Comparison of ENCODE assay signal across 28 mouse cellular contexts in genomic region chr14:34868513-34869260, GRCm38 (mm10). TPM values are rescaled to one million over a fixed set of nuclear protein-coding genes. Genes with fewer than 3 reads are reported as not detected.
A peak's percentile ranks its signal among the peaks of the same experiment; 100 is the strongest.
DNase-seq lines count a peak whose midpoint lies in the region; ATAC-seq lines count a peak whose summit lies in the region.
"Had no signal": no experiment of that assay in that cellular context is flagged by ENCODE, and none has a peak within 500 bp of the region (broad histone marks: within the 10 kb centered on the region; RNA-seq: fewer than 3 reads in every experiment).

No protein-coding gene starts in this region.

- no peaks in the 10 kb centered on the region for H3K4me1 ChIP-seq in hindbrain, embryonic 16.5 days (ENCODE audit: control insufficient read depth, insufficient read depth, low read depth, low read length)
- peaks cover 5% of the 10 kb centered on the region; the same call in 1 of the 2 replicates for H3K4me1 ChIP-seq in neural tube, embryonic 14.5 days (ENCODE audit: control insufficient read depth, insufficient read depth, low read length)
- H3K4me1 ChIP-seq: forebrain, embryonic 15.5 days; kidney, embryonic 15.5 days; liver, embryonic 12.5 days had no signal

- no peak overlapping the region for H3K27ac ChIP-seq in hindbrain, embryonic 16.5 days (ENCODE audit: low read depth, low read length)
- H3K27ac ChIP-seq in neural tube, embryonic 14.5 days (ENCODE audit: low read depth, low read length) = no peak overlapping the region
- H3K27ac ChIP-seq: forebrain, embryonic 15.5 days; gastrocnemius, adult 2 months; kidney, embryonic 15.5 days; layer of hippocampus, adult 2 months; left cerebral cortex, adult 2 months; liver, embryonic 12.5 days had no signal

- H3K27me3 ChIP-seq in hindbrain, embryonic 16.5 days (replicated peaks; ENCODE audit: control insufficient read depth, insufficient read depth, low read length) = no peaks in the 10 kb centered on the region
- no peaks in the 10 kb centered on the region for H3K27me3 ChIP-seq in neural tube, embryonic 14.5 days (ENCODE audit: control insufficient read depth, insufficient read depth, low read length)
- H3K27me3 ChIP-seq: forebrain, embryonic 15.5 days; kidney, embryonic 15.5 days; liver, embryonic 12.5 days had no signal

- peak; percentile 33 to 41 for DNase-seq in cerebellum, postnatal 14 days
- no peak for DNase-seq in cerebellum, adult 11 months
- peak; percentile 54 for DNase-seq in left cerebral cortex, postnatal 4 days
- DNase-seq in left cerebral cortex, postnatal 36 days (ENCODE audit: low spot score in 2 of 2) = no peak
- DNase-seq in spleen, postnatal 36 days (ENCODE audit: low spot score in 2 of 2) = no peak
- DNase-seq: adrenal gland, adult 8-10 months; cerebellum, adult 11-12 months; cerebellum, postnatal 25 days; gastrocnemius, adult 2 months; gastrocnemius, postnatal 36 days; heart, adult 18-20 months; heart, postnatal 4 days; kidney, adult 18-20 months; kidney, postnatal 36 days; liver, postnatal 0 days; lung, postnatal 36 days; right cerebral cortex, postnatal 4 days; thymus, postnatal 4 days had no signal

- H3K4me3 ChIP-seq in hindbrain, embryonic 16.5 days (ENCODE audit: low read length) = no peak overlapping the region
- no peak overlapping the region for H3K4me3 ChIP-seq in neural tube, embryonic 14.5 days (ENCODE audit: low read depth, low read length)
- H3K4me3 ChIP-seq: forebrain, embryonic 15.5 days; gastrocnemius, adult 2 months; kidney, embryonic 15.5 days; layer of hippocampus, adult 2 months; left cerebral cortex, adult 2 months; liver, embryonic 12.5 days had no signal

- ATAC-seq in hindbrain, embryonic 16.5 days = peak; percentile 85
- peak; percentile 44; the same call in 1 of the 2 replicates for ATAC-seq in neural tube, embryonic 14.5 days (ENCODE audit: low read depth)
- ATAC-seq: forebrain, embryonic 15.5 days; liver, embryonic 12.5 days; liver, postnatal 0 days had no signal

- intact Hi-C loops in left cerebral cortex, postnatal 4 days (cut with DNase I) = no loop called here
- intact Hi-C loops in left cerebral cortex, postnatal 36 days (cut with DNase I) = no loop called here

- H3K4me2 ChIP-seq in hindbrain, embryonic 16.5 days (ENCODE audit: low read length) = no peak overlapping the region
- no peak overlapping the region for H3K4me2 ChIP-seq in neural tube, embryonic 14.5 days (ENCODE audit: low read depth, low read length)
- H3K4me2 ChIP-seq: forebrain, embryonic 15.5 days; heart, embryonic 11.5 days; kidney, embryonic 15.5 days; liver, embryonic 12.5 days had no signal

- WGBS in hindbrain, embryonic 16.5 days = 48% methylated on average over 6 of the region's 6 CpGs
- 66% methylated on average over 6 of the region's 6 CpGs for WGBS in neural tube, embryonic 14.5 days

- H3K36me3 ChIP-seq in hindbrain, embryonic 16.5 days (ENCODE audit: control insufficient read depth, insufficient read depth, low read length) = no peaks in the 10 kb centered on the region
- no peaks in the 10 kb centered on the region for H3K36me3 ChIP-seq in neural tube, embryonic 14.5 days (ENCODE audit: control insufficient read depth, insufficient read depth, low read length)
- H3K36me3 ChIP-seq: forebrain, embryonic 15.5 days; G1E; kidney, embryonic 15.5 days; liver, embryonic 12.5 days had no signal

- no peak overlapping the region for H3K9ac ChIP-seq in hindbrain, embryonic 16.5 days (ENCODE audit: low read depth, low read length)
- no peak overlapping the region for H3K9ac ChIP-seq in neural tube, embryonic 14.5 days (replicated peaks; ENCODE audit: low read depth, low read length)
- H3K9ac ChIP-seq: forebrain, embryonic 15.5 days; kidney, embryonic 15.5 days; liver, embryonic 12.5 days; liver, postnatal 0 days had no signal

- no peaks in the 10 kb centered on the region for H3K9me3 ChIP-seq in hindbrain, embryonic 16.5 days (ENCODE audit: control insufficient read depth, low read length)
- no peaks in the 10 kb centered on the region for H3K9me3 ChIP-seq in neural tube, embryonic 14.5 days (ENCODE audit: control insufficient read depth, low read length)
- H3K9me3 ChIP-seq: forebrain, embryonic 15.5 days; G1E; kidney, embryonic 15.5 days; liver, embryonic 12.5 days had no signal

RNA-seq across cellular contexts. Expression of gene Grid1, which starts 48.8 kb away (rescaled TPM):
- 10 to 100 TPM; 42.9 to 51.1 TPM for total RNA-seq in left cerebral cortex, postnatal 4 days (2021)
- total RNA-seq in left cerebral cortex, postnatal 36 days (2021) = 10 to 100 TPM; 52.0 to 52.3 TPM
- 5.8 and 7.1 TPM in 2 replicates for polyA plus RNA-seq in hindbrain, embryonic 16.5 days (2015; fragmentation: Nextera tagmentation; extraction: Ambion mirVana)
- 6.8 and 7.9 TPM in 2 replicates for polyA plus RNA-seq in neural tube, embryonic 14.5 days (2014; fragmentation: Nextera tagmentation; extraction: Ambion mirVana)
- total RNA-seq: gastrocnemius, adult 2 months; gastrocnemius, postnatal 36 days; heart, adult 18-20 months; megakaryocyte, adult 5-6 weeks had no signal
- polyA plus RNA-seq: G1E; liver, postnatal 0 days had no signal

Comparison
In these comparisons a context has a peak if more than half of its experiments do, and no peak if none do; other contexts are left out.
1. DNase-seq: peak in cerebellum, postnatal 14 days (2 of 2) and left cerebral cortex, postnatal 4 days (single experiment); none in cerebellum, adult 11 months (single experiment), left cerebral cortex, postnatal 36 days (0 of 2) and spleen, postnatal 36 days (0 of 2).